Mouse (Mus musculus): ENCODE results near the gene Ppp1r14a. TPM values are rescaled to one million over a fixed set of nuclear protein-coding genes. Genes with fewer than 3 reads are reported as not detected.
A peak's percentile ranks its signal among the peaks of the same experiment; 100 is the strongest.

The Ppp1r14a gene
- polyA plus RNA-seq, 1 experiment from 2014 or later, result 64.8 TPM

DNA sequence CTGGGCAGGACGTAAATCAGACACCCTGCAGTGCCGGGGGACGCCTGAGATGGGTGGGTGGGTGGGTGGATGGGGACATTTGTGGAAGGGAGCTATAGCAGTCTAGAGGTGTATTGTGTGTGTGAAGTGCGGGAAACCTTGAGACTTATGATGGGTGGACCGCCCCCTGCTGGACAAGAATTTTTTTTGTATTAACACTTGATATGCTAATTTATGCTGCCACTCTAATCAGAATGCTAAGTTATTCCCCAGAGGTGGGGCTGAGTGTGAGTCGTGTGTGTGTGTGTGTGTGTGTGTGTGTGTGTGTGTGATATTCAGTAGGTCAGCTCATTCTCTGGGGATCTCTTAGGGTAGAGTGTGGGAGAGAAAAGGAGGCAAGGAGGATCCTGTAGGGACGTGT, 17.5 kb downstream of the Ppp1r14a start:
- Histone ChIP-seq H3K4me1 (replicated peaks; ENCODE audit: control insufficient read depth, insufficient read depth) (0 out of 2 replicates have a peak, but pooled peaks cover 2% of the 10 kb centered on the region), H3K9ac (ENCODE audit: low read length) (no peak overlapping the region), H3K4me2 (replicated peaks; ENCODE audit: low read depth) (no peak overlapping the region), H3K9me3 (ENCODE audit: control insufficient read depth, low read length) (no peaks in the 10 kb centered on the region), H3K4me3 (ENCODE audit: low read depth, low read length) (no peak overlapping the region), H3K27ac (replicated peaks) (no peak overlapping the region), H3K27me3 (ENCODE audit: control insufficient read depth, insufficient read depth, low read length) (no peaks in the 10 kb centered on the region), H3K36me3 (ENCODE audit: control insufficient read depth, insufficient read depth, low read length) (no peaks in the 10 kb centered on the region)
- no peak for ATAC-seq (ENCODE audit: low FRiP score, low TSS enrichment)
- TF ChIP-seq CTCF (IDR thresholded peaks at IDR 0.05; ENCODE audit: low read depth) (peak; percentile 66), EP300 (optimal IDR thresholded peaks at IDR 0.05) (no peak)
- no peak for DNase-seq (ENCODE audit: low spot score)
- 32% methylated on average over 7 of the region's 7 CpGs for WGBS

DNA sequence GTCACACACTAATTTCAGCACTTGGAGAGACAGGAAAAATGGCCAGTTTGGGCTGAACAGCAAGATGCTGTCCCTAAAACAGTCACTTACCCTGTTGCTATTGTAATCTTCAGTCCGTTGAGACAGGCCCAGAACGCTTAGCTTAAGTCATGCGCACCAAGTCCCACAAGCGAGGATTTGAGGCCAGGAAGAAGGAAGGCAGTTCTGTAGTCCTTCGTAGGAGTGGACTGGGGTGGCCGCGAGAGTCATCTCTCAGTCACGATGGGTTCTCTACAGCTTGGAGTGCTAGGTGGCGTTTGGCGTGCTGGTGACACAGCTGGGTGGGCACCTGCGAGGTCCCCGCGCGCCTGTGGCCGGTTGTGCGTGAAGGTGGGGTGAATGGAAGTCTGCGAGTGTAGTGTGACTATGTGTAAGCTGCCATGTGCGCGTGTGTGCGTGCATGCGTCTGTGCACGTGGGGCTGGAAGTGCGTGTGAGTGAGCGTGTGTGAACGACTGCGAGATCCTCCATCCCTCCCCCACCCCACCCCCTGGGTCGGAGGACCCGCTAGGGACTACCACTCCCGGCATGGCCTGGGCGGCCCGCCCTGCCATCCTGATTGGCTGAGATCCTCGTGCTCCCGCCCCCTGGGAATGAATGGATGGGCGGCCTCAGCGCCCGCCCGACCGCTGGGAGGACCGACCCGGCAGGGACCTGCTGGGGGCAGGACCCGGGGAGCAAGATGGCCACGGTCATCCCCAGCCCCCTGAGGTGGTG, 18.4 kb downstream of the Ppp1r14a start:
- no peaks in the 10 kb centered on the region for H3K27me3 ChIP-seq (ENCODE audit: control insufficient read depth, insufficient read depth, low read length)
- WGBS, result 2% methylated on average over 40 of the region's 42 CpGs
- H3K36me3 ChIP-seq (ENCODE audit: control insufficient read depth, insufficient read depth, low read length), result no peaks in the 10 kb centered on the region

DNA sequence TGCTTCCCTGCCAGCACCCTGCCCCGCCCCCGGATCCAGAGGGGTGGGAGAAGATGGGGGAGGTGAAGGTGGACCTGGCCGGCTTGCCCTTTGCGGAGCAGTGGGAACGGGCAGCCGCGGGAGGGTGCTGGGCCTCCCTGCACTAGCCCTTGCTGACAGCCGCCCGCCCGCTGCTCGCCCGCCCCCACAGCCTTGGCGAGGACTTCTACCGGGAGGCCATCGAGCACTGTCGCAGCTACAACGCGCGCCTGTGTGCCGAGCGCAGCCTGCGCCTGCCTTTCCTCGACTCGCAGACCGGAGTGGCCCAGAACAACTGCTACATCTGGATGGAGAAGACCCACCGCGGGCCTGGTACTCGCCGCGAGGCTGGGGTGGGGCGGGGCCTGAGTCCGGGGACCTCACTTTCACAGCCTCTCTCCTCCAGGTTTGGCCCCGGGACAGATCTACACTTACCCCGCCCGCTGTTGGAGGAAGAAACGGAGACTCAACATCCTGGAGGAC, 20.2 kb downstream of the Ppp1r14a start:
- WGBS, result 1% methylated on average over 35 of the region's 36 CpGs
- no peaks in the 10 kb centered on the region for H3K4me1 ChIP-seq (replicated peaks; ENCODE audit: control insufficient read depth, insufficient read depth)
- H3K4me3 ChIP-seq (ENCODE audit: low read depth, low read length), result peak overlapping the region; percentile 44
- H3K27ac ChIP-seq (replicated peaks), result no peak overlapping the region
- TF ChIP-seq EP300 (optimal IDR thresholded peaks at IDR 0.05) (no peak), CTCF (IDR thresholded peaks at IDR 0.05; ENCODE audit: low read depth) (no peak)
- H3K9ac ChIP-seq (ENCODE audit: low read length), result peak overlapping the region; percentile 54
- no peaks in the 10 kb centered on the region for H3K36me3 ChIP-seq (ENCODE audit: control insufficient read depth, insufficient read depth, low read length)
- peak overlapping the region; percentile 78 for H3K4me2 ChIP-seq (replicated peaks; ENCODE audit: low read depth)
- no peaks in the 10 kb centered on the region for H3K27me3 ChIP-seq (ENCODE audit: control insufficient read depth, insufficient read depth, low read length)
- peak; percentile 45 for DNase-seq (ENCODE audit: low spot score)
- ATAC-seq (ENCODE audit: low FRiP score, low TSS enrichment), result peak; percentile 8; the same call in 1 of the 2 replicates
- no peaks in the 10 kb centered on the region for H3K9me3 ChIP-seq (ENCODE audit: control insufficient read depth, low read length)

More for the DNA sequence above, 18.4 kb downstream of the Ppp1r14a start:
- peak; percentile 75 for ATAC-seq (ENCODE audit: low FRiP score, low TSS enrichment)
- Histone ChIP-seq H3K4me2 (replicated peaks; ENCODE audit: low read depth) (peak overlapping the region; percentile 88), H3K4me1 (replicated peaks; ENCODE audit: control insufficient read depth, insufficient read depth) (0 out of 2 replicates have a peak, but pooled peaks cover 2% of the 10 kb centered on the region), H3K9me3 (ENCODE audit: control insufficient read depth, low read length) (no peaks in the 10 kb centered on the region), H3K27ac (replicated peaks) (no peak overlapping the region), H3K4me3 (ENCODE audit: low read depth, low read length) (peak overlapping the region; percentile 55), H3K9ac (ENCODE audit: low read length) (peak overlapping the region; percentile 53)
- DNase-seq (ENCODE audit: low spot score), result peak; percentile 89
- no peak for TF ChIP-seq EP300 (optimal IDR thresholded peaks at IDR 0.05)
- TF ChIP-seq CTCF (IDR thresholded peaks at IDR 0.05; ENCODE audit: low read depth), result peak; percentile 21

DNA sequence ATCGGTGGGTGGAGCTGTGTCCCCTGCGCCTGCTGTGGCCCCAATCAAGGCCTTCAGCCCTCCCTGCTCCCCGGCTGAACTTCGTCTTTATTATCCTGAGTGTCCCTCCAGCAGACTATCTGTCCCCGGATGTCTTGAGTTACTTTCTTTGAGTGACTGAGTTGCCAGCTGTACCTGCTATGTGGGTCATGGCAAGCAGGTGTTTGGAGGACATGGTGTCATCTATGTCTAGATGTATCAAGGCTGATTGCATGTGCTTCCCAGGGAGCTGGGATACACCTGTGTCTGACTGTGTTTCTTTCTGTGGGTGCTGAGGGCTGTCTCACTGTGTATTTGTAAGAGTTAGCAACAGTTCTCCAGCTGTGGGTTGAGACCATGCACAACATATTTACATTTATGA, 20.6 kb downstream of the Ppp1r14a start:
- no peaks in the 10 kb centered on the region for H3K4me1 ChIP-seq (replicated peaks; ENCODE audit: control insufficient read depth, insufficient read depth)
- ATAC-seq (ENCODE audit: low FRiP score, low TSS enrichment) (0 out of 2 replicates have a peak, but pooled peaks have one; percentile 0), DNase-seq (ENCODE audit: low spot score) (no peak)
- H3K36me3 ChIP-seq (ENCODE audit: control insufficient read depth, insufficient read depth, low read length), result no peaks in the 10 kb centered on the region
- no peak for TF ChIP-seq EP300 (optimal IDR thresholded peaks at IDR 0.05)
- no peak for TF ChIP-seq CTCF (IDR thresholded peaks at IDR 0.05; ENCODE audit: low read depth)
- H3K9ac ChIP-seq (ENCODE audit: low read length), result peak overlapping the region; percentile 54
- 13% methylated on average over 5 of the region's 5 CpGs for WGBS
- H3K9me3 ChIP-seq (ENCODE audit: control insufficient read depth, low read length), result no peaks in the 10 kb centered on the region
- peak overlapping the region; percentile 78 for H3K4me2 ChIP-seq (replicated peaks; ENCODE audit: low read depth)
- no peak overlapping the region for H3K27ac ChIP-seq (replicated peaks)
- H3K4me3 ChIP-seq (ENCODE audit: low read depth, low read length), result peak overlapping the region; percentile 44
- no peaks in the 10 kb centered on the region for H3K27me3 ChIP-seq (ENCODE audit: control insufficient read depth, insufficient read depth, low read length)

DNA sequence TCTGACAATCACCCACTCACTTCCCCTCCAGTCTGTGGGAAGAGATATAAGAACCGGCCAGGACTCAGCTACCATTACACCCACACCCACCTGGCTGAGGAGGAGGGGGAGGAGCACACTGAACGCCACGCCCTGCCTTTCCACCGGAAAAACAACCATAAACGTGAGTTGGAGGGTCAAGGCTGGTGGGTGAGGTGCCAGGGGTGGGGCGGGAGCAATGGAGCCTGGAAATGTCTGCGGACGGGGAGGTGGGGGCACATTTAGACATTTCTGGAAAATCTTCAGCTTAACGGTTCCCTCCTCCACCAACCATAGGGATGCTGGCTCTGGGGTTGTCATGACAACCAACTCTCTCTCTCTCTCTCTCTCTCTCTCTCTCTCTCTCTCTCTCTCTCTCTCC, 23.9 kb downstream of the Ppp1r14a start:
- TF ChIP-seq EP300 (optimal IDR thresholded peaks at IDR 0.05), result no peak
- no peak for TF ChIP-seq CTCF (IDR thresholded peaks at IDR 0.05; ENCODE audit: low read depth)
- Histone ChIP-seq H3K27ac (replicated peaks) (no peak overlapping the region), H3K4me1 (replicated peaks; ENCODE audit: control insufficient read depth, insufficient read depth) (peaks cover 8% of the 10 kb centered on the region; the same call in 1 of the 2 replicates), H3K4me3 (ENCODE audit: low read depth, low read length) (no peak overlapping the region), H3K9me3 (ENCODE audit: control insufficient read depth, low read length) (no peaks in the 10 kb centered on the region), H3K4me2 (replicated peaks; ENCODE audit: low read depth) (no peak overlapping the region), H3K9ac (ENCODE audit: low read length) (no peak overlapping the region), H3K27me3 (ENCODE audit: control insufficient read depth, insufficient read depth, low read length) (no peaks in the 10 kb centered on the region), H3K36me3 (ENCODE audit: control insufficient read depth, insufficient read depth, low read length) (no peaks in the 10 kb centered on the region)
- WGBS, result 45% methylated on average over 9 of the region's 9 CpGs
- ATAC-seq (ENCODE audit: low FRiP score, low TSS enrichment), result no peak
- DNase-seq (ENCODE audit: low spot score), result no peak

All from stomach, postnatal 0 days (tissue).